Mouse (Mus musculus): Measurements from ENCODE around the gene Foxn3. TPM values are rescaled to one million over a fixed set of nuclear protein-coding genes. Genes with fewer than 3 reads are reported as not detected.
A peak's percentile ranks its signal among the peaks of the same experiment; 100 is the strongest.

Gene Foxn3
- polyA plus RNA-seq, 1 experiment from 2014 or later, result 110 TPM

GRCm38 (mm10) chr12:99587338-99587737, 24.0 kb upstream of the Foxn3 start:
- no peaks in the 10 kb centered on the region for H3K27me3 ChIP-seq
- H3K4me3 ChIP-seq, result no peak overlapping the region
- no peak overlapping the region for H3K9ac ChIP-seq
- H3K4me1 ChIP-seq, result no peaks in the 10 kb centered on the region
- H3K27ac ChIP-seq, result no peak overlapping the region
- H3K36me3 ChIP-seq, result no peaks in the 10 kb centered on the region
- H3K4me2 ChIP-seq, result no peak overlapping the region
- 65% methylated on average over 3 of the region's 3 CpGs for WGBS
- no peak for ATAC-seq (ENCODE audit: insufficient number of reproducible peaks, low FRiP score, low TSS enrichment, low read depth)
- no peaks in the 10 kb centered on the region for H3K9me3 ChIP-seq

GRCm38 (mm10) chr12:99579989-99580388, 16.6 kb upstream of the Foxn3 start:
- H3K4me3 ChIP-seq, result no peak overlapping the region
- WGBS, result 31% methylated on average over 4 of the region's 4 CpGs

GRCm38 (mm10) chr12:99576682-99577081, 13.3 kb upstream of the Foxn3 start:
- H3K4me1 ChIP-seq, result no peaks in the 10 kb centered on the region
- ATAC-seq (ENCODE audit: insufficient number of reproducible peaks, low FRiP score, low TSS enrichment, low read depth), result no peak
- no peaks in the 10 kb centered on the region for H3K27me3 ChIP-seq
- H3K36me3 ChIP-seq, result no peaks in the 10 kb centered on the region
- no peak overlapping the region for H3K4me2 ChIP-seq
- no peak overlapping the region for H3K4me3 ChIP-seq
- WGBS, result 78% methylated on average over 6 of the region's 6 CpGs
- no peaks in the 10 kb centered on the region for H3K9me3 ChIP-seq
- H3K27ac ChIP-seq, result no peak overlapping the region
- H3K9ac ChIP-seq, result no peak overlapping the region

More at GRCm38 (mm10) chr12:99579989-99580388, 16.6 kb upstream of the Foxn3 start:
- no peaks in the 10 kb centered on the region for H3K4me1 ChIP-seq
- H3K9me3 ChIP-seq, result no peaks in the 10 kb centered on the region
- H3K27me3 ChIP-seq, result no peaks in the 10 kb centered on the region
- H3K36me3 ChIP-seq, result no peaks in the 10 kb centered on the region
- no peak overlapping the region for H3K4me2 ChIP-seq
- no peak overlapping the region for H3K27ac ChIP-seq
- no peak for ATAC-seq (ENCODE audit: insufficient number of reproducible peaks, low FRiP score, low TSS enrichment, low read depth)
- H3K9ac ChIP-seq, result no peak overlapping the region

GRCm38 (mm10) chr12:99574299-99574698, 10.9 kb upstream of the Foxn3 start:
- no peak overlapping the region for H3K27ac ChIP-seq
- no peaks in the 10 kb centered on the region for H3K27me3 ChIP-seq
- ATAC-seq (ENCODE audit: insufficient number of reproducible peaks, low FRiP score, low TSS enrichment, low read depth), result no peak
- 53% methylated on average over 13 of the region's 13 CpGs for WGBS
- H3K9me3 ChIP-seq, result no peaks in the 10 kb centered on the region
- H3K4me3 ChIP-seq, result no peak overlapping the region
- H3K9ac ChIP-seq, result no peak overlapping the region
- H3K36me3 ChIP-seq, result no peaks in the 10 kb centered on the region
- peaks cover 11% of the 10 kb centered on the region for H3K4me1 ChIP-seq
- no peak overlapping the region for H3K4me2 ChIP-seq

GRCm38 (mm10) chr12:99573036-99573435, 9.7 kb upstream of the Foxn3 start:
- Histone ChIP-seq H3K4me2 (no peak overlapping the region), H3K9me3 (no peaks in the 10 kb centered on the region), H3K27ac (no peak overlapping the region), H3K9ac (no peak overlapping the region), H3K27me3 (no peaks in the 10 kb centered on the region), H3K4me1 (peaks cover 11% of the 10 kb centered on the region), H3K4me3 (no peak overlapping the region), H3K36me3 (no peaks in the 10 kb centered on the region)
- WGBS, result 91% methylated on average over 6 of the region's 6 CpGs
- no peak for ATAC-seq (ENCODE audit: insufficient number of reproducible peaks, low FRiP score, low TSS enrichment, low read depth)

- H3K27me3 ChIP-seq, result no peaks in the 10 kb centered on the region
- no peak overlapping the region for H3K4me3 ChIP-seq
- no peak overlapping the region for H3K27ac ChIP-seq
- peaks cover 11% of the 10 kb centered on the region for H3K4me1 ChIP-seq
- no peaks in the 10 kb centered on the region for H3K9me3 ChIP-seq
- 89% methylated on average over 8 of the region's 8 CpGs for WGBS
- H3K4me2 ChIP-seq, result no peak overlapping the region
- H3K9ac ChIP-seq, result no peak overlapping the region
- H3K36me3 ChIP-seq, result no peaks in the 10 kb centered on the region
- ATAC-seq (ENCODE audit: insufficient number of reproducible peaks, low FRiP score, low TSS enrichment, low read depth), result no peak
Observed at GRCm38 (mm10) chr12:99571999-99572398, 8.6 kb upstream of the Foxn3 start.

- Histone ChIP-seq H3K27me3 (no peaks in the 10 kb centered on the region), H3K36me3 (no peaks in the 10 kb centered on the region), H3K9ac (no peak overlapping the region), H3K4me2 (peak overlapping the region; percentile 44), H3K4me1 (peaks cover 11% of the 10 kb centered on the region), H3K9me3 (no peaks in the 10 kb centered on the region), H3K27ac (no peak overlapping the region), H3K4me3 (peak overlapping the region; percentile 8; the same call in 1 of the 2 replicates)
- ATAC-seq (ENCODE audit: insufficient number of reproducible peaks, low FRiP score, low TSS enrichment, low read depth), result peak; percentile 56; the same call in 1 of the 2 replicates
- WGBS, result 40% methylated on average over 25 of the region's 25 CpGs
Observed at GRCm38 (mm10) chr12:99570197-99570956, 7.0 kb upstream of the Foxn3 start.

- no peak for ATAC-seq (ENCODE audit: insufficient number of reproducible peaks, low FRiP score, low TSS enrichment, low read depth)
- H3K9ac ChIP-seq, result no peak overlapping the region
- H3K9me3 ChIP-seq, result no peaks in the 10 kb centered on the region
- H3K4me2 ChIP-seq, result no peak overlapping the region
- H3K27me3 ChIP-seq, result no peaks in the 10 kb centered on the region
- no peak overlapping the region for H3K27ac ChIP-seq
- 72% methylated on average over 2 of the region's 2 CpGs for WGBS
- no peaks in the 10 kb centered on the region for H3K36me3 ChIP-seq
- no peak overlapping the region for H3K4me3 ChIP-seq
- H3K4me1 ChIP-seq, result peaks cover 27% of the 10 kb centered on the region
Observed at GRCm38 (mm10) chr12:99565606-99566005, 2.2 kb upstream of the Foxn3 start.

GRCm38 (mm10) chr12:99564301-99564910, 1.0 kb upstream of the Foxn3 start:
- Histone ChIP-seq H3K4me2 (0 out of 2 replicates have a peak overlapping the region, but pooled peaks have one; percentile 83), H3K9ac (no peak overlapping the region), H3K27ac (no peak overlapping the region), H3K36me3 (no peaks in the 10 kb centered on the region), H3K4me3 (no peak overlapping the region), H3K9me3 (no peaks in the 10 kb centered on the region), H3K4me1 (peaks cover 19% of the 10 kb centered on the region), H3K27me3 (no peaks in the 10 kb centered on the region)
- WGBS, result 32% methylated on average over 9 of the region's 9 CpGs
- no peak for ATAC-seq (ENCODE audit: insufficient number of reproducible peaks, low FRiP score, low TSS enrichment, low read depth)

- ATAC-seq (ENCODE audit: insufficient number of reproducible peaks, low FRiP score, low TSS enrichment, low read depth), result no peak
- peaks cover 25% of the 10 kb centered on the region for H3K4me1 ChIP-seq
- WGBS, result under 1% methylated on average over 10 of the region's 10 CpGs
- no peaks in the 10 kb centered on the region for H3K36me3 ChIP-seq
- H3K9ac ChIP-seq, result 0 out of 2 replicates have a peak overlapping the region, but pooled peaks have one; percentile 26
- peak overlapping the region; percentile 85 for H3K4me3 ChIP-seq
- H3K27me3 ChIP-seq, result no peaks in the 10 kb centered on the region
- H3K27ac ChIP-seq, result peak overlapping the region; percentile 89
- no peaks in the 10 kb centered on the region for H3K9me3 ChIP-seq
- H3K4me2 ChIP-seq, result peak overlapping the region; percentile 83
Observed at GRCm38 (mm10) chr12:99562867-99563189, 554 bp downstream of the Foxn3 start.

- Histone ChIP-seq H3K27ac (peak overlapping the region; percentile 89), H3K9me3 (no peaks in the 10 kb centered on the region), H3K27me3 (no peaks in the 10 kb centered on the region), H3K36me3 (no peaks in the 10 kb centered on the region), H3K4me3 (peak overlapping the region; percentile 85), H3K9ac (peak overlapping the region; percentile 34; the same call in 1 of the 2 replicates), H3K4me1 (peaks cover 25% of the 10 kb centered on the region), H3K4me2 (peak overlapping the region; percentile 83)
- ATAC-seq (ENCODE audit: insufficient number of reproducible peaks, low FRiP score, low TSS enrichment, low read depth), result peak; percentile 63; the same call in 1 of the 2 replicates
- 1% methylated on average over 24 of the region's 24 CpGs for WGBS
Observed at GRCm38 (mm10) chr12:99562073-99562866, 1.1 kb downstream of the Foxn3 start.

GRCm38 (mm10) chr12:99561333-99561766, 2.0 kb downstream of the Foxn3 start:
- no peak for ATAC-seq (ENCODE audit: insufficient number of reproducible peaks, low FRiP score, low TSS enrichment, low read depth)
- H3K27ac ChIP-seq, result peak overlapping the region; percentile 89

More at GRCm38 (mm10) chr12:99561333-99561766, 2.0 kb downstream of the Foxn3 start:
- H3K27me3 ChIP-seq, result no peaks in the 10 kb centered on the region
- H3K36me3 ChIP-seq, result no peaks in the 10 kb centered on the region
- H3K9ac ChIP-seq, result no peak overlapping the region
- H3K4me1 ChIP-seq, result peaks cover 25% of the 10 kb centered on the region
- no peaks in the 10 kb centered on the region for H3K9me3 ChIP-seq
- peak overlapping the region; percentile 85 for H3K4me3 ChIP-seq
- WGBS, result 20% methylated on average over 3 of the region's 3 CpGs
- peak overlapping the region; percentile 83 for H3K4me2 ChIP-seq

Data from limb, embryonic 15.5 days (tissue).